Mouse (Mus musculus) spleen, adult 12 weeks (tissue): Measurements from ENCODE around the gene Atp8a1.
"Not testable (repeated sequence)": the region's sequence is repeated elsewhere in the genome, so short reads cannot be mapped to it uniquely, and the experiment has no call there.

Experiments used
- DNase-seq: peaks from one replicate; pipeline ENCODE4 v3.0.0; 2022; ENCODE audit warnings: low spot score

Atp8a1 gene

DNA sequence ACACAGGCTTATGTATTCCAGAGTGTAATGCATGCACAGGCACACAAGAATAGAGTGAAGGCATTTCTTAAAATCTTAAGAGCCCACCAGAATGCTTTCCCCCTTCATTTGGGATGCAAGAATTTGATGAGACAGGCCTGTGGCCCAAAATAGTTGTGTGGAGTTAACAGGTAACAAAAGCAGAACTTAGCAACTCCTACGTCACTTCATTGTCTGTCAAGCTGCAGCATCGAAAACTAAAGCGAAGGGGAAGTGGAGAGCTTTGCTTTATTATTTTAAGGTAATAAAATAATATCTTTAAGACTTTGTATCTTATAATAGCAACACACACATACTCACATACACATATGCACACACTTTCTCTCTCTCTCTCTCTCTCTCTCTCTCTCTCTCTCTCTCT is 20.3 kb downstream of the Atp8a1 start:
- no peak for DNase-seq

GRCm38 (mm10) chr5:67826278-67826677 is 21.0 kb downstream of the Atp8a1 start:
- DNase-seq, result no peak

GRCm38 (mm10) chr5:67824600-67824999 is 22.6 kb downstream of the Atp8a1 start:
- DNase-seq, result no peak

- no peak for DNase-seq
These were observed 23.5 kb downstream of the Atp8a1 start for GRCm38 (mm10) chr5:67823771-67824170.

DNA sequence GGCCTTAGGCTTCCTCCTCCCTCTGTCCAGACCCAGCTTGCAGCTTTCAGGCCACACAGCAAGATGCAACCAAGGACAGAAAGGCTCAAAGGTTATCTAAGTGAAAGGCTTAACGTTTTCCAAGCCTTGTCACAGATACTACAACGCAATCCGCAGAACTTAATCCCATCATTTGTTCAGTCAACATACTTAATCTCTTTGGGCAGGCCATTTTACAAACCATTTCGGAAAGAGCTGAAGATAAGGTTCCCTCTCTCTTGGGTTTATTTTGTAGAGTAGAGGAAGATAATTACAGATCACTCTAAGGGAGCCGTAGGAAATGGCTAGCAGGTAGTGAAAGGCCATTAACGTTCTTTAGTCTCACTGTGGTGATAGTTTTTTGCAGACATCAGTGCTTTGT is 24.6 kb downstream of the Atp8a1 start:
- no peak for DNase-seq

DNA sequence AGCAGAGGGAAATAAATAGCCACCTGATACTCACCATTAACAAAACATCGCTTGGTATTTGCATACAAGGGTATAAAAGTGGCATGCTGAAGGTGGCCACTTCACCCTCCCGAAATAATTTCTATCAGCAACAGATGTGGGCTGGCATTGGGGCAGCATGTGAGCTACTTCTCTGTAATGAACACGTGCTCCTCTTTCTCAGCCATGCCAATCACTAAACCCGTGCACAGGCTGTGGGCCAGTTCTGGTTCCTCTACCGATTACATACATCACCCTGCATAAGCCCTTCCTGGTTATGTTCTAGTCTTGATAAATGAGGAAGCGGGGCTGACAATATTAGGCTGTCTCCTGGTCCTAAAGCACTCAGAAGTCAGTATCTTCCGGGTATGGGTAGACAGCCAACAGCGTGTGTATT is 25.2 kb downstream of the Atp8a1 start:
- peak; percentile 43 for DNase-seq

- no peak for DNase-seq
These were observed 26.0 kb downstream of the Atp8a1 start for GRCm38 (mm10) chr5:67821185-67821584.

GRCm38 (mm10) chr5:67819451-67819850 is 27.8 kb downstream of the Atp8a1 start:
- DNase-seq, result no peak

DNA sequence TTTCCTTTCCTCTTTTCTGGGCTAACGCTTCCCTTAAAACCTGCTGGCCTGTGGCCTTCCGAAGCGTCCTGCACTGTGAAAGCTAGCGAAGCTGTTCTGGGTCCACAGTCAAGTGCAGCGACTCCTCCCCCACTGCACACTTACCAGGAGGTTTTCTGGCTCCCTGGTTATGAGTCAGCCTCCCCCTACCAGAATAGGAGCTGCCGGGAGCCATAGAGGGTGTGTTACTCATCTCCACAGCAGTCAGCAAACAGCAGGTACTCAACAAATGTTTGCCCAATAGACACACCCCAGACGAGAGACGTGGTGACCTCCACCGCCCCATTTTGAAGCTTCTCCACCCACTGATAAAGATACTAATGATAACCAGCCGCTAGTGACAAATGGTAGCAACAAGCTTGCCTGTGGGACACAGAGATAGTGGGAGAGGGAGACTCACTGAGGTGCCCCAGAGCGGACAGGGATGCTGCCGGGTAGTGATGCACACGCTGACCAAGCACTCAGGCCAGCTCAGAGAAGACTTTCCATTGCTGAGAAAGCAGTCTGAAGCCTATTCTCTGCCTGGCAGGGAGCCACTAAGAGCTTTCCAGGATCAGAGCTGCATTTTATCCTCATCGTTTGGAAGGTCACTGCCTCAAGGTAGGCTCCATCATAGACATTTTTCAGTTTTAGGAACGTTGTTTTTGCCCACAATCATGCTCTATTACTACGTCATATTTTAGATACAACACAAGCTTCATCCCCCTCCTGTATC is 31.5 kb downstream of the Atp8a1 start:
- peak; percentile 56 for DNase-seq

DNA sequence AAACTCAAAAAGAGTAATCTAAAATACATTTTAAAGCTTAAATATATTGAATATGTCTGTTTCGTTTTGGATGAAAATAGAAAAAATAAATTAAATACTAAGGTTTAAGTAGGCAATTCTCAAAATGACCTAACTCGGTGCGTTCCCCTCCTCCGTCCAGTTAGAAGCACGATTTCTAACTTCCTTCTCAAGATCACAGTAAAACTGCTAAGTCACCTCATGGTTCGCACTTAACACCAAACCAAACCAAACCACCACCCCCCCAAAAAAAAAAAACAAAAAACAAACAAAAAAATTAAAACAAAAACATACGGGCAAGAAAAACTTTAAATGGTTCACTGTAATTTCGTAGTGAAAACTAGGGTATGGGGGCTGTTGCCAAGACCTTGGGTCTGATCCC is 32.2 kb downstream of the Atp8a1 start:
- not testable (repeated sequence) for DNase-seq

- DNase-seq, result peak; percentile 21
These were observed 32.7 kb downstream of the Atp8a1 start for GRCm38 (mm10) chr5:67814437-67814965.

DNA sequence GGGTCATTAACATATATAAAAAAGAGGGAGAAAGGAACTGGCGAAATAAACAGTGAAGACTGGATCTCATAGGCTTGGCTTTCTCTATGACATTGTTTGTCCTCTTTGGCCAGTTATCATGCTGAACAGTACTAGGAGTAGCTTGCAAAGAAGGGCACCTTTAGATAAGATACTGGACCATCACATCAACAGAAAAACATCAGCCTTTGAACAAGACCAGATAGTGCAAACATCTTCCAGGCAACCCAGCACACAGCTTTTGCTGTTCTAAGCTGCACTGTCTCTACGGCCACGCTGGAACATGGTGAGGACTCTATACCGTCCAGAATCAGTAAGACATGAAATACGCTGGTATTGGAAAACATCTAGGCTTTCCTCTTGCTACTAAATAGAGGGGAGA is 33.9 kb downstream of the Atp8a1 start:
- no peak for DNase-seq

GRCm38 (mm10) chr5:67802174-67803030 is 44.8 kb downstream of the Atp8a1 start:
- DNase-seq, result no peak

GRCm38 (mm10) chr5:67800801-67801200 is 46.4 kb downstream of the Atp8a1 start:
- no peak for DNase-seq

- no peak for DNase-seq
These were observed 47.4 kb downstream of the Atp8a1 start for GRCm38 (mm10) chr5:67799785-67800184.

DNA sequence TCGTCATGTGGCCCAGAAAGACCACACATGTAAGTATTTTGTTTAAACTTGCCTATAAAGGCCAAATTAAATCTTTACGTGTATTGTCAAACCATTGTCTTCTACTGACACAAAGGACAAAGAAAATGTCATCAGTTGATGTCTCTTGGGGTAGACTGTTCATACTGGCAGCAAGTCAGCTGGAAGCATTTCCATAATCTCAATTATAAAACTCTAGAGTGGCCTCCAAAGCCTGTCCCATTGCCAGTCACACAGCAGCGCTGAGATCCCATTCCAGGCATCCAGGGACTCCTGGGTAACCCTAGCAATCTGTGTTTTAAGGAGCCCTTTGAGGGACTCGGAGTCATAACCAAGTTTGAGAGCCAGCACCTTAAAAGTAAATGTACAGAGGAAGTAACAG is 48.9 kb downstream of the Atp8a1 start:
- no peak for DNase-seq

DNA sequence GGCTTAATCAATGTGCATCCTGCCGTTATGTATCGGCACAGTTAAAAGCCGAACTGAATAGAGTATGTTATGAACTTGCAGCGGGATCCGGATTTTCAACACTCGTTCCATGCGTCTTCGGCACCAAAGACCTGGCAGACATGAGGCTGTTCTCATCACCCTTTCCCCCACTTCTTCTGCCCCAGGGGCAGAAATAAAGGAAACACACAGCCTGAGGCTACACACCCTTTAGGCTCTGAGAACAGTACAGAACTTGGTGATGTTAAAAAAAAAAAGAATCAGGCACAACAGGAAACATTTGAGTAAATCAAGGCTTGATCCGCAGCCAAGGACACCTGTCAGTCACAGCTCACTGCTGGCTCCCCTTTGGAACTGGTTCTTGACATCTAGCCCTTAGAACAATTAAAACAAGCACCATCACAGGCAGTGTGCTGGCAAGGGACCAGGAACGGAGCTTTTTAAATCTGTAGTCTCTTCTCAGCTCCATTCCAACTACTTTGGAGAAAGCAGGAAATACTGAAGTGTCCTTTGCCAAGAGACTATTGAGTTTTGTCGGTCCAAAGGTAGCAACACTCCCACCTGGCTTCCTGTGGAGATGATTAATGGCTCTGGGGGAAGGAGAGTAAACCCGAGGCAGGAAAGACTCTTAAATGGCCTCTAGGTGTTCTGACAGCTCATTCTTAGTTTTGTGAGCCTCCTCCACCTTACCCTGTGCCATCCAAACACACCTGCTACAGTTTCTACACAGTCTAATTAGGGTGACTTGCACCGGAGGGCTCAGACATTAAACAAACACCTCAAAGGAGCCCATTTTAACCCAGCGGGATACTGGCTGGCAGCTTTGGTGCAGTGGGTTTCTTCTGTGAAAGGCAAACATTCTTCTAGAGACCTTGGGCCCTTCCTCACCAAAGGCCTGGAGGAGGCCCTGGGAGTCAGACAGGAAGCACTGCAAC is 50.0 kb downstream of the Atp8a1 start:
- DNase-seq, result no peak

DNA sequence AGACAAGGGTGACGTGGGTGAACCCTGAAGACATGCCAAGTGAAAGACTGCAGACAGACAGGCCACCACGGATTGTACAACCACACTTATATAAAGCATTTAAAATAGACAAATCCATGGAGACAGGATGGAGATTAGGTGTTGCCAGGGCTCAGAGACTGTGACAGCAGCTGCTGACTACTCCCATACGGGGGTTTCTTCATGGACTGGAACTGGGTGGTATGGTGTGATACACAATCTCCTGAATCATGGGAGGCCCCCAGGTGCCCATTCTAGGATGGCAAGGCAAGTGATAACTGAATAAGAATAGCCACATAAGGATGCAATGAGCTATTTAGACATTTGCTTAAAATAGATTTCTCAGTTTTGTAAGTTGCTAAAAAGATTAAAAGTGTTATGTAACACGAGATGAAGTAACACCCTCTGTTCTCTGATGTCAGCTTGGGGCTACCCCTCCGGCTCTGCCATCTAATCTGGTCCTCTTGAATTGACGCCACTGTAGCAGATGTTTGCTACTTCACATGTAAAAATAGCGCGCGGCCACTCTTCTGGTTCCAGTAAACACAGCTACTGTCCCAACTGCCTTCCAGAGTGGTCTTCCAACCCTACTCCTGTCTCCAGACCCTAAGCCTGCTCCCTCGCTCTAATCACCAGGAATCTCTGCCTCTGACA is 53.0 kb downstream of the Atp8a1 start:
- no peak for DNase-seq

DNA sequence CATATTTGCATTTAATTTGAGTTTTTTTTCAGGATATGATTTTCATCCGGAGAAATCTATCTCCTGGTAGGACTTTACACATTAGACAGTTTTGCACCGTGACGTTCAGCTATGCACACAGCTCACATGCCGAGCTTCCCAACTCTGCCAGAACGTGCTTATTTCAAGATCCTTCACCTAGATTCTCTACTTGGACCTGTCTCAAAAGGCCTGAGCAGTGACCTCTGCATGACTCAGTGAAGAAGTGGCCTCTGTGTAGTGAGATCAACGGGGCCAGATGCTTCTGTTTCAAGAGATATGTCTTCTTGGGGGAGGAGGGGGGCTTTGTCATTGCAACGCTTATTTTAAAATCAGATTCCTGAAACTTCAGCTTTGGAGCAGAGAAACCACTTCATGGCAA is 64.5 kb downstream of the Atp8a1 start:
- DNase-seq, result no peak

DNA sequence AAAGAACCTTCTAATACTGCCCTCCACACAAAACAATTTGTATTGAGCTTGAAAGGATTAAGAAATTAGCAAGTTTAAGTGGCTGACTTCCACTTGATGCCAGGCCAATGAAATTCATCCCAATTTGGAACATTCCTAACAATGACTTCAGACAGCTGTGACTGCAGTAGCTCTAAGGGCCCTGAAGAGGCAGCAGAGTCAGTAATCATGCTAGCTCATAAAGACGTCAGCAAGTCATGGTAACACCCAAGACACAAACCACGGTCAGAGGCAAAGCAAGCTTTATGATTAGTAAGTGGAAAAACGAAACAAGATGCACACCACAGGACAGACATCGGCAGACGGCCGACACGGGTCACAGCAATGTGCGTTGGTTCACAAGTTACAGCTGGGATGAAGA is 69.2 kb downstream of the Atp8a1 start:
- DNase-seq, result no peak

DNA sequence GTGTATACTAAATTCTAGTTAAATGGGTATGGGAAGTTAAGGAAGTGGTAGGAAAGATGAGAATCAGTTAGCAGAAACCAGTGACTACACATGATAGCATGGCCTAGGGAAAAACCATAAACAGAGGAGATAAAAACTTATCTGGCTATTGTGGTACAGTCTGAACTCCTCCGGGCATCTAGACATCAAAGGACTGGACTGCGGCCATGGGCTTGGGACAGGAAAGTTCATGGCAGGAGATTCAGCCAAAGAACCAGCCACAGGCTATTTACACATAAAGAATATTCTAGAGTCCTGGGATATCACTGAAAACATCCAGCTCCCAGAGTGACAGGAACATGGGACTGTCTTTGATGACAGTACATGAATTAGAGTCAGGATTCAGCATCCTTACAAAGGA is 73.0 kb downstream of the Atp8a1 start:
- DNase-seq, result no peak
